Mouse (Mus musculus): ENCODE results near the gene Srsf10. TPM values are rescaled to one million over a fixed set of nuclear protein-coding genes. Genes with fewer than 3 reads are reported as not detected.

The Srsf10 gene
- polyA plus RNA-seq, 1 experiment from 2014 or later = 157 TPM

DNA sequence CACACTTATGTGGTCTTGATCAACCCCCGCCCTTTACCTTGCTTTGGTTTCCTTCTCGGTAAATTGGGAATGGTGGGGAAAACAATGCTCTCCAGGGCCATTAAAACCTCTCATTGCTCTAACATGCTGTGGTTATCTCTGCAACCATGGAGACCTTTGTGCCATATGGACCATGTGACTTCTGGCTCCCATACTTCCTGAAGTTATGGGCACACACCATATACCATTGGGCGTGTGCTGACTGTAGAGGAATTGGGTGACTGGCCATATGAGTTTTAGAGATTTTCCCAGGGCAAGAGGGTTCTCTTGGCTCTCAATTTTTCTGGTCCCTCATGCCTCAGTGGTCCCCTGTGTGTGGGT, 63.7 kb downstream of the Srsf10 start:
- no peak overlapping the region for H3K9ac ChIP-seq (ENCODE audit: low read depth, low read length)
- no peak overlapping the region; the same call in 1 of the 2 replicates for H3K4me2 ChIP-seq (ENCODE audit: low read depth, low read length)
- peaks cover 14% of the 10 kb centered on the region for H3K4me1 ChIP-seq (ENCODE audit: control insufficient read depth, insufficient read depth, low read length)
- H3K36me3 ChIP-seq (ENCODE audit: control insufficient read depth, insufficient read depth, low read length) = 0 out of 2 replicates have a peak, but pooled peaks cover 6% of the 10 kb centered on the region
- WGBS = 75% methylated on average over 3 of the region's 3 CpGs
- H3K27me3 ChIP-seq (replicated peaks; ENCODE audit: control insufficient read depth, insufficient read depth, low read length) = no peaks in the 10 kb centered on the region
- H3K9me3 ChIP-seq (ENCODE audit: control insufficient read depth, low read length) = no peaks in the 10 kb centered on the region
- no peak overlapping the region for H3K4me3 ChIP-seq (ENCODE audit: low read length)
- peak; percentile 69 for ATAC-seq
- H3K27ac ChIP-seq (ENCODE audit: low read length) = peak overlapping the region; percentile 86

Other genes with a start within 250 kb of the Srsf10 start
- gene Ifnlr1, start 169.5 kb upstream of the Srsf10 start, polyA plus RNA-seq (2015; fragmentation: Nextera tagmentation; extraction: Ambion mirVana) = 4.3 and 5.2 TPM in 2 replicates
- 6.6 and 7.9 TPM in 2 replicates for gene Il22ra1, start 127.6 kb upstream of the Srsf10 start, polyA plus RNA-seq (2015; fragmentation: Nextera tagmentation; extraction: Ambion mirVana)
- gene Myom3, start 96.0 kb upstream of the Srsf10 start, polyA plus RNA-seq (2015; fragmentation: Nextera tagmentation; extraction: Ambion mirVana) = 0.88 and 1.1 TPM in 2 replicates
- 165 and 171 TPM in 2 replicates for gene Pnrc2, start 18.1 kb downstream of the Srsf10 start, polyA plus RNA-seq (2015; fragmentation: Nextera tagmentation; extraction: Ambion mirVana)
- gene Cnr2, start 39.6 kb downstream of the Srsf10 start, polyA plus RNA-seq (2015; fragmentation: Nextera tagmentation; extraction: Ambion mirVana) = 0.43 and 0.66 TPM in 2 replicates
- gene Fuca1, start 65.0 kb downstream of the Srsf10 start, polyA plus RNA-seq (2015; fragmentation: Nextera tagmentation; extraction: Ambion mirVana) = 214 and 254 TPM in 2 replicates
- gene Hmgcl, start 90.7 kb downstream of the Srsf10 start, polyA plus RNA-seq (2015; fragmentation: Nextera tagmentation; extraction: Ambion mirVana) = 147 and 165 TPM in 2 replicates
- gene Gale, start 108.0 kb downstream of the Srsf10 start, polyA plus RNA-seq (2015; fragmentation: Nextera tagmentation; extraction: Ambion mirVana) = 127 and 130 TPM in 2 replicates
- gene Lypla2, start 116.9 kb downstream of the Srsf10 start, polyA plus RNA-seq (2015; fragmentation: Nextera tagmentation; extraction: Ambion mirVana) = 111 and 115 TPM in 2 replicates
- gene Pithd1, start 131.5 kb downstream of the Srsf10 start, polyA plus RNA-seq (2015; fragmentation: Nextera tagmentation; extraction: Ambion mirVana) = 41.3 and 47.2 TPM in 2 replicates
- 34.8 and 35.6 TPM in 2 replicates for gene Eloa, start 166.0 kb downstream of the Srsf10 start, polyA plus RNA-seq (2015; fragmentation: Nextera tagmentation; extraction: Ambion mirVana)
- 407 and 467 TPM in 2 replicates for gene Rpl11, start 197.7 kb downstream of the Srsf10 start, polyA plus RNA-seq (2015; fragmentation: Nextera tagmentation; extraction: Ambion mirVana)